ENCODE assay signal across 8 mouse cellular contexts in genomic region chr6:29436461-29436934, GRCm38 (mm10). TPM values are rescaled to one million over a fixed set of nuclear protein-coding genes. Genes with fewer than 3 reads are reported as not detected.
DNase-seq lines count a peak whose midpoint lies in the region; ATAC-seq and TF ChIP-seq lines count a peak whose summit lies in the region.

No protein-coding gene starts in this region.

- H3K9ac ChIP-seq in kidney, postnatal 0 days (ENCODE audit: low read depth, low read length), result no peak overlapping the region
- H3K9ac ChIP-seq in intestine, embryonic 15.5 days, result no peak overlapping the region
- H3K9ac ChIP-seq in midbrain, postnatal 0 days (replicated peaks; ENCODE audit: low read length, poor library complexity, severe bottlenecking), result no peak overlapping the region

- DNase-seq in kidney, postnatal 0 days (ENCODE audit: low spot score), result peak; percentile 53
- DNase-seq in kidney, postnatal 25 days, result no peak
- DNase-seq in embryo, embryonic 10 days (ENCODE audit: low spot score), result peak; percentile 46
- DNase-seq in midbrain, postnatal 0 days (ENCODE audit: low spot score), result peak; percentile 59
- DNase-seq in left cerebral cortex, postnatal 36 days (ENCODE audit: low spot score in 2 of 2), result no peak
- DNase-seq in cerebellum, adult 8-10 months, result no peak

- WGBS in kidney, postnatal 0 days, result 9% methylated on average over 11 of the region's 11 CpGs
- 15% methylated on average over 11 of the region's 11 CpGs for WGBS in intestine, embryonic 15.5 days
- WGBS in midbrain, postnatal 0 days, result 3% methylated on average over 11 of the region's 11 CpGs

- peak overlapping the region; percentile 89 for H3K4me2 ChIP-seq in kidney, postnatal 0 days (ENCODE audit: low read length)
- H3K4me2 ChIP-seq in intestine, embryonic 15.5 days (replicated peaks), result peak overlapping the region; percentile 70
- no peak overlapping the region for H3K4me2 ChIP-seq in midbrain, postnatal 0 days (ENCODE audit: low read depth, low read length, poor library complexity, severe bottlenecking)

- ATAC-seq in kidney, postnatal 0 days (replicated peaks; ENCODE audit: low FRiP score, low read depth), result peak; percentile 30; the same call in 1 of the 2 replicates
- ATAC-seq in granulocyte monocyte progenitor cell, adult 5-6 weeks (replicated peaks; ENCODE audit: poor library complexity, severe bottlenecking), result peak; percentile 43
- ATAC-seq in intestine, embryonic 15.5 days, result no peak
- peak; percentile 41; the same call in 1 of the 2 replicates for ATAC-seq in midbrain, postnatal 0 days (ENCODE audit: low FRiP score)

- no peak overlapping the region for H3K4me3 ChIP-seq in kidney, postnatal 0 days (replicated peaks; ENCODE audit: low read depth, low read length)
- peak overlapping the region; percentile 53 for H3K4me3 ChIP-seq in intestine, embryonic 15.5 days (replicated peaks)
- no peak overlapping the region for H3K4me3 ChIP-seq in midbrain, postnatal 0 days (ENCODE audit: low read depth, low read length)

- peaks cover 31% of the 10 kb centered on the region for H3K4me1 ChIP-seq in kidney, postnatal 0 days (replicated peaks; ENCODE audit: insufficient read depth, low read length)
- H3K4me1 ChIP-seq in intestine, embryonic 15.5 days (replicated peaks), result peaks cover 21% of the 10 kb centered on the region
- H3K4me1 ChIP-seq in midbrain, postnatal 0 days (ENCODE audit: insufficient read depth, low read length), result 0 out of 2 replicates have a peak, but pooled peaks cover 2% of the 10 kb centered on the region

- intact Hi-C loops in left cerebral cortex, postnatal 36 days (cut with DNase I), result no loop called here

- no peaks in the 10 kb centered on the region for H3K27me3 ChIP-seq in kidney, postnatal 0 days (ENCODE audit: insufficient read depth, low read length)
- H3K27me3 ChIP-seq in intestine, embryonic 15.5 days (replicated peaks), result peaks cover 12% of the 10 kb centered on the region
- peaks cover 33% of the 10 kb centered on the region for H3K27me3 ChIP-seq in midbrain, postnatal 0 days (ENCODE audit: insufficient read depth, low read length)

- no peaks in the 10 kb centered on the region for H3K9me3 ChIP-seq in kidney, postnatal 0 days (replicated peaks; ENCODE audit: low read length)
- H3K9me3 ChIP-seq in intestine, embryonic 15.5 days, result no peaks in the 10 kb centered on the region
- H3K9me3 ChIP-seq in midbrain, postnatal 0 days (ENCODE audit: low read length), result no peaks in the 10 kb centered on the region

- no peaks in the 10 kb centered on the region for H3K36me3 ChIP-seq in kidney, postnatal 0 days (ENCODE audit: insufficient read depth, low read length)
- H3K36me3 ChIP-seq in intestine, embryonic 15.5 days, result 0 out of 2 replicates have a peak, but pooled peaks cover 4% of the 10 kb centered on the region
- no peaks in the 10 kb centered on the region for H3K36me3 ChIP-seq in midbrain, postnatal 0 days (ENCODE audit: insufficient read depth, low read length)

- no peak overlapping the region for H3K27ac ChIP-seq in kidney, postnatal 0 days
- H3K27ac ChIP-seq in intestine, embryonic 15.5 days, result peak overlapping the region; percentile 86
- 0 out of 2 replicates have a peak overlapping the region, but pooled peaks have one; percentile 19 for H3K27ac ChIP-seq in midbrain, postnatal 0 days (ENCODE audit: low read depth, low read length)

- TF ChIP-seq CTCF in kidney, postnatal 0 days (IDR thresholded peaks at IDR 0.05; ENCODE audit: low read depth), result no peak
- no peak for TF ChIP-seq CTCF in midbrain, postnatal 0 days (IDR thresholded peaks at IDR 0.05)

RNA-seq across cellular contexts. Expression of gene Flnc, which starts 3.4 kb away (rescaled TPM):
- polyA plus RNA-seq in kidney, postnatal 0 days (2015; fragmentation: Nextera tagmentation; extraction: Ambion mirVana), result 2.5 and 2.8 TPM in 2 replicates
- not detected in 2 replicates for total RNA-seq in granulocyte monocyte progenitor cell, adult 5-6 weeks (2014; fragmentation: Nextera tagmentation)
- not detected in 2 replicates for total RNA-seq in granulocyte monocyte progenitor cell, adult 5-6 weeks (2017)
- polyA plus RNA-seq in intestine, embryonic 15.5 days (2015; fragmentation: Nextera tagmentation; extraction: Ambion mirVana), result 9.7 and 10.1 TPM in 2 replicates
- 11.1 and 12.0 TPM in 2 replicates for total RNA-seq in midbrain, postnatal 0 days (2014; rRNA removed)
- polyA plus RNA-seq in midbrain, postnatal 0 days (2015; fragmentation: Nextera tagmentation; extraction: Ambion mirVana), result 1.2 and 1.4 TPM in 2 replicates
- 1 to 10 TPM; 1.7 to 2.0 TPM for total RNA-seq in left cerebral cortex, postnatal 36 days (2021)

RNA-seq across cellular contexts. Expression of gene Atp6v1f, which starts 31.0 kb away (rescaled TPM):
- 461 and 485 TPM in 2 replicates for polyA plus RNA-seq in kidney, postnatal 0 days (2015; fragmentation: Nextera tagmentation; extraction: Ambion mirVana)
- 192 and 201 TPM in 2 replicates for total RNA-seq in granulocyte monocyte progenitor cell, adult 5-6 weeks (2014; fragmentation: Nextera tagmentation)
- 119 and 143 TPM in 2 replicates for total RNA-seq in granulocyte monocyte progenitor cell, adult 5-6 weeks (2017)
- polyA plus RNA-seq in intestine, embryonic 15.5 days (2015; fragmentation: Nextera tagmentation; extraction: Ambion mirVana), result 294 and 331 TPM in 2 replicates
- 262 and 302 TPM in 2 replicates for total RNA-seq in midbrain, postnatal 0 days (2014; rRNA removed)
- 361 and 388 TPM in 2 replicates for polyA plus RNA-seq in midbrain, postnatal 0 days (2015; fragmentation: Nextera tagmentation; extraction: Ambion mirVana)
- total RNA-seq in left cerebral cortex, postnatal 36 days (2021), result 100 to 1,000 TPM; 229 to 263 TPM

RNA-seq across cellular contexts. Expression of gene Atp6v1fnb, which starts 34.7 kb away (rescaled TPM):
- not detected in 2 replicates for polyA plus RNA-seq in kidney, postnatal 0 days (2015; fragmentation: Nextera tagmentation; extraction: Ambion mirVana)
- total RNA-seq in granulocyte monocyte progenitor cell, adult 5-6 weeks (2014; fragmentation: Nextera tagmentation), result not detected in 2 replicates
- 1.4 and 1.5 TPM in 2 replicates for total RNA-seq in granulocyte monocyte progenitor cell, adult 5-6 weeks (2017)
- 0.24 TPM in 1 of 2 replicates, not detected in the other for polyA plus RNA-seq in intestine, embryonic 15.5 days (2015; fragmentation: Nextera tagmentation; extraction: Ambion mirVana)
- total RNA-seq in midbrain, postnatal 0 days (2014; rRNA removed), result 2.6 TPM in 1 of 2 replicates, not detected in the other
- 0.32 and 0.72 TPM in 2 replicates for polyA plus RNA-seq in midbrain, postnatal 0 days (2015; fragmentation: Nextera tagmentation; extraction: Ambion mirVana)
- under 1 TPM; 0.49 to 0.63 TPM for total RNA-seq in left cerebral cortex, postnatal 36 days (2021)

RNA-seq across cellular contexts. Expression of gene Ccdc136, which starts 40.4 kb away (rescaled TPM):
- 12.1 and 13.8 TPM in 2 replicates for polyA plus RNA-seq in kidney, postnatal 0 days (2015; fragmentation: Nextera tagmentation; extraction: Ambion mirVana)
- total RNA-seq in granulocyte monocyte progenitor cell, adult 5-6 weeks (2014; fragmentation: Nextera tagmentation), result not detected in 2 replicates
- not detected in 2 replicates for total RNA-seq in granulocyte monocyte progenitor cell, adult 5-6 weeks (2017)
- 7.4 and 7.7 TPM in 2 replicates for polyA plus RNA-seq in intestine, embryonic 15.5 days (2015; fragmentation: Nextera tagmentation; extraction: Ambion mirVana)
- 54.4 and 77.6 TPM in 2 replicates for total RNA-seq in midbrain, postnatal 0 days (2014; rRNA removed)
- polyA plus RNA-seq in midbrain, postnatal 0 days (2015; fragmentation: Nextera tagmentation; extraction: Ambion mirVana), result 50.8 and 51.9 TPM in 2 replicates
- total RNA-seq in left cerebral cortex, postnatal 36 days (2021), result 10 to 100 TPM; 90.3 to 90.4 TPM

RNA-seq across cellular contexts. Expression of gene Opn1sw, which starts 48.2 kb away (rescaled TPM):
- polyA plus RNA-seq in kidney, postnatal 0 days (2015; fragmentation: Nextera tagmentation; extraction: Ambion mirVana), result 0.26 and 0.47 TPM in 2 replicates
- total RNA-seq in granulocyte monocyte progenitor cell, adult 5-6 weeks (2014; fragmentation: Nextera tagmentation), result not detected in 2 replicates
- total RNA-seq in granulocyte monocyte progenitor cell, adult 5-6 weeks (2017), result not detected in 2 replicates
- polyA plus RNA-seq in intestine, embryonic 15.5 days (2015; fragmentation: Nextera tagmentation; extraction: Ambion mirVana), result 0.29 and 0.53 TPM in 2 replicates
- 0.11 and 0.14 TPM in 2 replicates for total RNA-seq in midbrain, postnatal 0 days (2014; rRNA removed)
- polyA plus RNA-seq in midbrain, postnatal 0 days (2015; fragmentation: Nextera tagmentation; extraction: Ambion mirVana), result 0.15 and 0.56 TPM in 2 replicates
- total RNA-seq in left cerebral cortex, postnatal 36 days (2021), result under 1 TPM in 1 of 2 experiments, not detected in 1; 0.17 TPM

Comparison
In these comparisons a context has a peak if more than half of its experiments do, and no peak if none do; other contexts are left out.
1. DNase-seq: peak in kidney, postnatal 0 days (single experiment), embryo, embryonic 10 days (single experiment) and midbrain, postnatal 0 days (single experiment); none in kidney, postnatal 25 days (0 of 2), left cerebral cortex, postnatal 36 days (0 of 2) and cerebellum, adult 8-10 months (single experiment).